Mouse (Mus musculus) WW6 (cell line): ENCODE results near the gene Wfdc12.

Experiments used
- DNase-seq: peaks from one replicate; pipeline ENCODE4 v3.0.0-alpha.2; 2013; ENCODE audit warnings: low read depth, low spot score

Gene Wfdc12

GRCm38 (mm10) chr2:164177831-164178230 is 12.6 kb downstream of the Wfdc12 start:
- no peak for DNase-seq

- no peak for DNase-seq
These were observed 14.6 kb downstream of the Wfdc12 start for GRCm38 (mm10) chr2:164175850-164176249.

DNA sequence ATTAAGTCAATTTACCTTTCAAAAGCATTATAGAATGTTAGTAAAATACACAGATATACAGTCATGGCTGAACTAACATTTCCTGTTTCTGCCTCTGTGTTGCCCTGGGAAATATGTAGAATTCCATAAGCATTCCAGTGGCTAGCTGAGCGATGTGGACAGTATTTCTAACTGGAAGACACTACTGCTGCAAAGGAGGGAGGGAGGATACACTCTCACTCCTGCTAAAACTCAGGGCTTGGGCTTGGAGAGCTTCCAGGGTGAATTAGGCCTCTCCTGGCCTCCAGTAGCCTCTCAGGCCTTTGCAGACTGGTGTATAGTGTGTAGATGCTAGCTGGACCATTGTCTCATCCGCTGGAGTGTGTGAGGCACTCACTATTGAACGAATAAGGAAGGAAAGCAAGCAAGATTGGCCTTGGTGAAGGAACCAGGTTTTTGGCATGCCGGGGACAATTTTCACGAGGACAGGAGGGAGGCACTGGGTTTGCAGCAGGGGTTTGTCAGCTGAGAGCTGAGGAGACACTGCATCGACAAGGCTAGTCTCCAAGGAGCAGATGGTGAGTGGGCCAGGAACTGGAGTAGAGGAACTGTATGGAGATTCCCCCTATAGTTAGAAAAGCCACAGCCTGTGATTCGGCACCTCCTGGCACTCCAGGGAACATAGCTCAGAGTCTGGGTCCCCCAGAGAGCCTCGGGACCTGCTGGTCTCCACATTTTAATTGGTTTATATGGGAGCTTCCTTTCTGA is 15.6 kb downstream of the Wfdc12 start:
- DNase-seq, result no peak

DNA sequence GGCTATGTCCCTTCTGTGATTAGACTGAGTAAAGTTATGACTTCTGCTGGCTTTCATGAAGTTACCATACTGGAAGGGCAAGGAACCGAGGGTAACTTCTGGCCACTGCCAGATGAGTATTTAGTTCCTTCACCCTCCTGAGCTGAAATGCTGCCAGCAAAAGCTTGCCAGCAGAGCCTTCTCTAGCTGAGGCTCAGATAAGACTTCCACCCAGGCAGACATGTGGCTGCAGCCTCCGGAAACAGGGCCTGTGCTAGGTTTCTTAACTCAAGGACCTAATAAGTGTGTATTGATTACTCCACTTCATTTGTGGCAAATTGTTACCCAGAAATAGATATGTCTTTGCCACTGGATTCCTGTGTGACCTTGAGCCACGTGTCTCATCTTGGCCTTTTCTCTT is 17.0 kb downstream of the Wfdc12 start:
- no peak for DNase-seq

DNA sequence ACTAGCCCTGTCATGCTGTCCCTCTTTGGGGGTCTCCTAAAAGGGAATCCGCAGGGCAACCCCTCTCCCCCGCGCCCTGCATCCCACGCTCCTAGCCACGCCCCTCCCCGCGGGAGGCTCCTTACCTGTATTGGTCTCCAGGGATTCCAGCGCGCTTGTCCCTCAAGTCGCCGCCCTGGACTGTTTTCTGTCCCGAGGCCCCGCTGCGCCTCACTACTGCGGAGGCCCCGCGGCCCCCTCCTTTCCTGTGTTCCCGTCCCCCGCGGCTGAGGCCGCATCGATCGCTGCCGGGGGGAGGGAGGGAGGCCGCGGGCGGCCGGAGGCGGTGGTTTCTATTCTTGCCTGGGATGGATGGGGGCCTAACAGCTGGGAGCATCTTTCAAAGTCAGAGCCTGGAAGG is 19.5 kb downstream of the Wfdc12 start, which contains the start of gene Kcns1:
Gene Kcns1 (minus strand): TSS at position 212 of the 400 bp plus-strand sequence.
- DNase-seq, result no peak

DNA sequence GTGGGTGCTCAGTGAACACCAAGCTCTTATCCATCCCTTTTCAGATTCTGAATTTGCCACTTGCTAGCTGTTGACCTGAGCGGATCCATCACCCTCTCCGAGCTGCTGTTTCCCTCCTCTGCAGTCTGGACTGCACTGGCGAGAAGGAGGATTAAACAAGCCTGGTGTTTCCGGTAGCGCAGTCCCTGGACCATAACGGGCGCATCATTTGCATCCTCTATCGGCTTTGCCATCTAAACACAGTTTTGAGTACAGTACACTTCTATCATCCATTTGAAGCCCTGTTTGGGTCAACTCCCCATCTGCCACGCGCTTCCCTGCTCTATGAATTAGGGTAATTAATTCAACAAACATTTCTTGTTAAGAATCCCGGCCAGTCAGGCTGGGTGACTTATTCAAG is 20.1 kb downstream of the Wfdc12 start:
- no peak for DNase-seq

DNA sequence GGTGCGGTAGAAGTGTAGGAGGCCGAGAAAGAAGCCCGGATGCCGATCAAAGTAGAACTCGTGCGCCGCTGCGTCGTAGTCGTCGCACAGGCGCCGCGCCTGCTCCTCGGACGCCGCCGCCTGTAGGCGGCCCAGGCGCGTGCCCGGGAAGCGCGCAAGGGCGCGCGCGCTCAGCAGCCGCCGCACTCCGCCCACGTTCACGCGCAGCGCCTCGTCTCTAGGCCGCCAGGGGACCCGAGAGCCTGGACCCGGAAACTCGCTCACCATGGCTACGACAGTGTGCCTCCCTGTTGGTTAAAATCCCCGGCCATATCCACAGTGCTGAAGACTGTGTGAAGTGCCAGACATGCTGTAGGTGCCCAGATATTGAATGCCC is 21.8 kb downstream of the Wfdc12 start:
- DNase-seq, result no peak

GRCm38 (mm10) chr2:164167752-164168570 is 22.4 kb downstream of the Wfdc12 start:
- peak; percentile 34 for DNase-seq

DNA sequence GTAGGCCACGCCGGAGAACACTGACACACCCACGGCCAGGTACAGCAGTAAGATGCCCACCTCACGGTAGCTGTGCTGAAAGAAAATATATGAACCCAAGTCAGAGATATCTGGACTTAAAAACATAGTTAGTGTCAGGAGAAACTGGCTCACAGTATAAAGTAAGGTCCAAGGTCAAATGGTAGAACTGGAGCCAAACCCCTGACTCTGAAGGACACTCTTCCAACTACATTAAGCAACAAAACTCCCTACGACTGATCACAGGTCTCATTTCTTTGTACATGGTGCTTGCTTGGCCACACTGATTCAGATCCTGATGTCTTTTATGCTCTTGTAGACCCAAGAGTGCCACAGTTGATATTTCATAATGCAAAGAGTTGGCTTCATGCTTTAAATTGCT is 25.5 kb downstream of the Wfdc12 start:
- DNase-seq, result no peak

DNA sequence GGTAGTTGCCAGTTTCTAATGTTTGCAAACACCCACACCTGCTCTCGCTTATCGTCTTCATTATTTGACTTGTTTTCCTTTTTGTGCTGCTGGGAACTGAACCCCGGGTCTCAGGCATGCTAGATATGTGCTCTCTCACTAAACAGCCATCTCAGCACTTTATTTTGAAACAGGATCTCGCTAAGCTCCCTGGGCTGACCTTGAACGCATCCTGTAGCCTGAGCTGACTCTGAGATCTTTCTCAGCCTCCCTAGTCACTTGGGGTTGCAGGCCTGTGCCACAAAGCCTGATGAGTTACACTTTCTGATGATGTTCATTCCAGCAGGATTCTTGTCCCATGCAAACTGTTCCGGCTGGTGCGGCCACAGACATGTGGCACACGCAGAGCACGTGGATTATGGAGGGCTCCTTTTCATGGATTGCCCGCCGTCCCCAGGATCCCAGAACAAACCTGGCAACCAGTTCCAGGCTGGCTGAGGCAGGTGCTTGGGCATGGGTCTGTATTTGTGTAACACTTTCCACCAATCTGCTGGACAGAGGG is 28.8 kb downstream of the Wfdc12 start:
- DNase-seq, result no peak

DNA sequence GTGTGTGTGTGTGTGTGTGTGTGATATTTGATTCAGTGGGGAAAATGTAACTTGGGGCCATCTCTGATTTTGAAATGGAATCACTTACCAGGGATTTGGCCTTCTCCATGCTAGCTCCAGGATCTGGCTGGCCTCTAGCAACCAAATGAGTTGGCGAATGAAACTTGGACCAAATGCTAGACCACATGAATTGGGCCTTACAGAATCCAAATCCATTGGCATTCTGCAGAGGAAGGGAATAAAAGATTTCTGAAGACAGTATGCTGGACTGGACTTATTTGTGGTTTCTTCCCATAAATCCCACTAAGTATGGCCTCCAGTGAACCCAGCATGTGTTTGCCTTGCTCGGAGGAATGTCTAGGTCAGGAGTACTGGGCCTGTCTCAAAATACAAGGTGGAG is 31.6 kb downstream of the Wfdc12 start:
- no peak for DNase-seq

DNA sequence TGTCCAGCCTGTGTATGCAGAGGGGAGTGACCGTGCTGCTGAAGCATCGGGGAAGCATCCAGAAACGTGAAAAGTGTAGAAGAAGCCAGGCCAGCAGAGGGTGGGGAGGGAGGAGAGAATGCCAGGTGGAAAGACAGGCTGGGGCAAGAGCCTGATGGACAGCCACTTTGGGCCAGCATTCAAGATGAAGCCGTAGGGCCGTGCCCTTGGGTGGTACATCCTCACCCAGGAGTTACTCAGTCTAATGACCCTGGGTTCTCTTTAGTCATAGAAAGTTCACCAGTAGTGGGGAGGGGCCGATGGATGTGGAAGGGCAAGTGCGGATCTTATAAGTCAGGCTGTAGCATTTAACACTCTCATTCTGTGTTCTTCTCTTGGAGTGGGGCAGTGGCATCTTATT is 34.2 kb downstream of the Wfdc12 start:
- DNase-seq, result no peak

DNA sequence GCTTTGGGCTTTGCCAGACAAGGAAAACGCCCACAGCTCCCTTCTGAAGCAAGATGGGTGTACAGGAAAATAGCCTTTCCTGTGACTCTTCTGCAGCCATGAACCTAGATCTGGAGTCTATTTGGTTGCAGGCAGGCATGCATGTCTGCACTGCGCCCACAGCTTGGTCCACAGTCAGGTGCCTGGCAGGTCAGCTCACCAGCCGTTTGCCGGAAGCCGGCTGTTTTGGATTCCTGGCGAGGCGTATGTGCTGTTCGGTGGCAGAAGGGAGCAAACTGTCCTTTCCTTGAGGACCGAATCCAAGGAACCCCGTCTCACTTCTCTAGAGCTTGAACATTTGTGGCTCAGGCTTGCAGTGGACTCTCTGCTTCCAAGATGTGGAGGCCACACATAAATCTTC is 36.4 kb downstream of the Wfdc12 start:
- no peak for DNase-seq

- no peak for DNase-seq
These were observed 38.1 kb downstream of the Wfdc12 start for GRCm38 (mm10) chr2:164152341-164152740.

GRCm38 (mm10) chr2:164150086-164150760 is 40.2 kb downstream of the Wfdc12 start:
- DNase-seq, result no peak

DNA sequence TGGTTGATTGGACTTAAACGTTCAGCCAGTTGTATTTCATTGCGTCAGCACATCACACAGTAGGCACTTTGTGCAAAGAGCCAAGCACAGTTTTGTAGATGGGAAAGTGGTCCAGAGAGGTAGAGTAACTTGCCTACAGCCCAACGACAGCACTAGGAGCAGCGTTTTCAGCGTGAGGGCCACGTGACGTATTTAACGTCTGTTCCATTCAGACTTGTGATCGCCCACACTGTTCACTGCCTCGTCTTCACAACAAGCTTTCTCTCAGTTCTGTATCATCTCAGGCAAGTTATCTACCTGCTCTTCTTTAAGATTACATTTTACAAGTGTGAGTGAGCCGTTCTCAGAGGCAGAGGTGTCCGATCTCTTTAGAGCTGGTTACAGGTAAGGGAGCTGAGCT is 43.9 kb downstream of the Wfdc12 start:
- no peak for DNase-seq

DNA sequence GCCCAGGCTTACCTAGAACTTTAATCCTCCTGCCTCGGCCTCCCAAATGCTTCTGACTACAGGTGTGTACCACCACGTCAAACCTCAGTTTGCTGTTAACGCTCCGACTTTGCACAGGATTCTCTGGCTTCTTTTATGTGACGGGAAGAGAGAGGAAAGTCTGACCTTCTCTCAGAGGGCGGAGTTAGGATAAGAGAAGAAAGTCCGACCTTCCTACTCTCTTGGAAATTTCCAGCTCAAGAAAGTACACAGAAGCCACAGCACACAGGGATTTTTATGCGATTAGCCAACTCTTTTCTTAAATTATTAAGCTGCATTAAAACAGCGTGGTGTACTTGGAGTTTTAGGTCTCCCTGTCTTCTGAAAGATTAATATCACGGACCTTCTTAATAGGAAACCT is 45.9 kb downstream of the Wfdc12 start:
- DNase-seq, result no peak

- DNase-seq, result no peak
These were observed 46.4 kb downstream of the Wfdc12 start for GRCm38 (mm10) chr2:164144025-164144424.

- no peak for DNase-seq
These were observed 48.4 kb downstream of the Wfdc12 start for GRCm38 (mm10) chr2:164142021-164142420.
